Mouse (Mus musculus): ENCODE results near the gene Adamts18. TPM values are rescaled to one million over a fixed set of nuclear protein-coding genes. Genes with fewer than 3 reads are reported as not detected.
"Not testable (repeated sequence)": the region's sequence is repeated elsewhere in the genome, so short reads cannot be mapped to it uniquely, and the experiment has no call there.

Gene Adamts18
- polyA plus RNA-seq, 1 experiment: not detected

- TF ChIP-seq POLR2A (IDR thresholded peaks at IDR 0.05; ENCODE audit: borderline replicate concordance, low read depth, low read length): no peak
- TF ChIP-seq CTCF (IDR thresholded peaks at IDR 0.05; ENCODE audit: low read depth, low read length): no peak
- H3K4me1 ChIP-seq (ENCODE audit: control insufficient read depth, insufficient read depth, low read length): no peaks in the 10 kb centered on the region
Observed at GRCm38 (mm10) chr8:113809929-113810328, 38.6 kb downstream of the Adamts18 start.

GRCm38 (mm10) chr8:113803830-113804611 is 44.5 kb downstream of the Adamts18 start:
- TF ChIP-seq POLR2A (IDR thresholded peaks at IDR 0.05; ENCODE audit: borderline replicate concordance, low read depth, low read length): no peak
- TF ChIP-seq CTCF (IDR thresholded peaks at IDR 0.05; ENCODE audit: low read depth, low read length): no peak
- Histone ChIP-seq H3K4me1 (ENCODE audit: control insufficient read depth, insufficient read depth, low read length) (no peaks in the 10 kb centered on the region), H3K4me3 (ENCODE audit: insufficient read depth, low read length) (no peak overlapping the region), H3K27ac (ENCODE audit: insufficient read depth, low read depth, low read length) (no peak overlapping the region)

More at GRCm38 (mm10) chr8:113809929-113810328, 38.6 kb downstream of the Adamts18 start:
- Histone ChIP-seq H3K4me3 (ENCODE audit: insufficient read depth, low read length) (no peak overlapping the region), H3K27ac (ENCODE audit: insufficient read depth, low read depth, low read length) (no peak overlapping the region)

GRCm38 (mm10) chr8:113801551-113801950 is 47.0 kb downstream of the Adamts18 start:
- TF ChIP-seq CTCF (IDR thresholded peaks at IDR 0.05; ENCODE audit: low read depth, low read length) (no peak), POLR2A (IDR thresholded peaks at IDR 0.05; ENCODE audit: borderline replicate concordance, low read depth, low read length) (no peak)
- Histone ChIP-seq H3K27ac (ENCODE audit: insufficient read depth, low read depth, low read length) (no peak overlapping the region), H3K4me1 (ENCODE audit: control insufficient read depth, insufficient read depth, low read length) (no peaks in the 10 kb centered on the region), H3K4me3 (ENCODE audit: insufficient read depth, low read length) (no peak overlapping the region)

GRCm38 (mm10) chr8:113800556-113800955 is 48.0 kb downstream of the Adamts18 start:
- not testable (repeated sequence) for H3K4me1 ChIP-seq (ENCODE audit: control insufficient read depth, insufficient read depth, low read length); H3K27ac ChIP-seq (ENCODE audit: insufficient read depth, low read depth, low read length); H3K4me3 ChIP-seq (ENCODE audit: insufficient read depth, low read length)

- no peak overlapping the region for H3K4me3 ChIP-seq (ENCODE audit: insufficient read depth, low read length)
- no peaks in the 10 kb centered on the region for H3K4me1 ChIP-seq (ENCODE audit: control insufficient read depth, insufficient read depth, low read length)
- TF ChIP-seq CTCF (IDR thresholded peaks at IDR 0.05; ENCODE audit: low read depth, low read length) (no peak), POLR2A (IDR thresholded peaks at IDR 0.05; ENCODE audit: borderline replicate concordance, low read depth, low read length) (no peak)
- no peak overlapping the region for H3K27ac ChIP-seq (ENCODE audit: insufficient read depth, low read depth, low read length)
Observed at GRCm38 (mm10) chr8:113799550-113799949, 49.0 kb downstream of the Adamts18 start.

GRCm38 (mm10) chr8:113791856-113792255 is 56.7 kb downstream of the Adamts18 start:
- TF ChIP-seq POLR2A (IDR thresholded peaks at IDR 0.05; ENCODE audit: borderline replicate concordance, low read depth, low read length) (no peak), CTCF (IDR thresholded peaks at IDR 0.05; ENCODE audit: low read depth, low read length) (no peak)

GRCm38 (mm10) chr8:113791061-113791460 is 57.5 kb downstream of the Adamts18 start:
- Histone ChIP-seq H3K4me3 (ENCODE audit: insufficient read depth, low read length) (no peak overlapping the region), H3K27ac (ENCODE audit: insufficient read depth, low read depth, low read length) (no peak overlapping the region), H3K4me1 (ENCODE audit: control insufficient read depth, insufficient read depth, low read length) (no peaks in the 10 kb centered on the region)
- TF ChIP-seq CTCF (IDR thresholded peaks at IDR 0.05; ENCODE audit: low read depth, low read length) (no peak), POLR2A (IDR thresholded peaks at IDR 0.05; ENCODE audit: borderline replicate concordance, low read depth, low read length) (no peak)

More at GRCm38 (mm10) chr8:113791856-113792255, 56.7 kb downstream of the Adamts18 start:
- Histone ChIP-seq H3K4me3 (ENCODE audit: insufficient read depth, low read length) (no peak overlapping the region), H3K4me1 (ENCODE audit: control insufficient read depth, insufficient read depth, low read length) (no peaks in the 10 kb centered on the region), H3K27ac (ENCODE audit: insufficient read depth, low read depth, low read length) (no peak overlapping the region)

GRCm38 (mm10) chr8:113783711-113784110 is 64.8 kb downstream of the Adamts18 start:
- no peaks in the 10 kb centered on the region for H3K4me1 ChIP-seq (ENCODE audit: control insufficient read depth, insufficient read depth, low read length)
- H3K27ac ChIP-seq (ENCODE audit: insufficient read depth, low read depth, low read length): no peak overlapping the region
- TF ChIP-seq CTCF (IDR thresholded peaks at IDR 0.05; ENCODE audit: low read depth, low read length) (no peak), POLR2A (IDR thresholded peaks at IDR 0.05; ENCODE audit: borderline replicate concordance, low read depth, low read length) (no peak)
- H3K4me3 ChIP-seq (ENCODE audit: insufficient read depth, low read length): no peak overlapping the region

GRCm38 (mm10) chr8:113781554-113781953 is 67.0 kb downstream of the Adamts18 start:
- no peak overlapping the region for H3K27ac ChIP-seq (ENCODE audit: insufficient read depth, low read depth, low read length)
- TF ChIP-seq POLR2A (IDR thresholded peaks at IDR 0.05; ENCODE audit: borderline replicate concordance, low read depth, low read length): no peak
- no peak for TF ChIP-seq CTCF (IDR thresholded peaks at IDR 0.05; ENCODE audit: low read depth, low read length)
- H3K4me1 ChIP-seq (ENCODE audit: control insufficient read depth, insufficient read depth, low read length): no peaks in the 10 kb centered on the region
- no peak overlapping the region for H3K4me3 ChIP-seq (ENCODE audit: insufficient read depth, low read length)

- TF ChIP-seq CTCF (IDR thresholded peaks at IDR 0.05; ENCODE audit: low read depth, low read length) (no peak), POLR2A (IDR thresholded peaks at IDR 0.05; ENCODE audit: borderline replicate concordance, low read depth, low read length) (no peak)
- H3K4me3 ChIP-seq (ENCODE audit: insufficient read depth, low read length): no peak overlapping the region
- no peak overlapping the region for H3K27ac ChIP-seq (ENCODE audit: insufficient read depth, low read depth, low read length)
- no peaks in the 10 kb centered on the region for H3K4me1 ChIP-seq (ENCODE audit: control insufficient read depth, insufficient read depth, low read length)
Observed at GRCm38 (mm10) chr8:113775361-113775760, 73.2 kb downstream of the Adamts18 start.

Data from bone marrow macrophage, adult 2 months (primary cell).